Mouse (Mus musculus): Measurements from ENCODE around the gene Foxr1. TPM values are rescaled to one million over a fixed set of nuclear protein-coding genes. Genes with fewer than 3 reads are reported as not detected.
"Not testable (repeated sequence)": the region's sequence is repeated elsewhere in the genome, so short reads cannot be mapped to it uniquely, and the experiment has no call there.

The Foxr1 gene
- polyA plus RNA-seq, 1 experiment, result not detected

- Histone ChIP-seq H3K27me3 (ENCODE audit: control insufficient read depth) (peaks cover 48% of the 10 kb centered on the region), H3K4me3 (replicated peaks) (no peak overlapping the region), H3K36me3 (ENCODE audit: control insufficient read depth) (no peaks in the 10 kb centered on the region), H3K4me1 (ENCODE audit: control insufficient read depth) (no peaks in the 10 kb centered on the region; the same call in 1 of the 2 replicates), H3K9me3 (ENCODE audit: control insufficient read depth, low read length) (no peaks in the 10 kb centered on the region)
- TF ChIP-seq TAL1 (IDR thresholded peaks at IDR 0.05; ENCODE audit: low read length), result no peak
- TF ChIP-seq GATA1 (IDR thresholded peaks at IDR 0.05; ENCODE audit: low read length), result no peak
These were observed 16.3 kb upstream of the Foxr1 start for GRCm38 (mm10) chr9:44457035-44457742.

- Histone ChIP-seq H3K27me3 (ENCODE audit: control insufficient read depth) (peaks cover 48% of the 10 kb centered on the region), H3K9me3 (ENCODE audit: control insufficient read depth, low read length) (no peaks in the 10 kb centered on the region), H3K4me3 (replicated peaks) (no peak within 1 kb of the TSS), H3K4me1 (ENCODE audit: control insufficient read depth) (no peaks in the 10 kb centered on the region; the same call in 1 of the 2 replicates), H3K36me3 (ENCODE audit: control insufficient read depth) (no peaks in the 10 kb centered on the region)
- TF ChIP-seq GATA1 (IDR thresholded peaks at IDR 0.05; ENCODE audit: low read length), result no peak
- no peak for TF ChIP-seq TAL1 (IDR thresholded peaks at IDR 0.05; ENCODE audit: low read length)
These were observed 13.9 kb upstream of the Foxr1 start, which contains the start of gene Upk2 for GRCm38 (mm10) chr9:44454891-44455220. Upk2 (minus strand) TSS chr9:44454976.

GRCm38 (mm10) chr9:44454132-44454890 is 13.4 kb upstream of the Foxr1 start:
- H3K36me3 ChIP-seq (ENCODE audit: control insufficient read depth), result no peaks in the 10 kb centered on the region
- H3K4me1 ChIP-seq (ENCODE audit: control insufficient read depth), result no peaks in the 10 kb centered on the region; the same call in 1 of the 2 replicates
- no peaks in the 10 kb centered on the region for H3K9me3 ChIP-seq (ENCODE audit: control insufficient read depth, low read length)
- TF ChIP-seq TAL1 (IDR thresholded peaks at IDR 0.05; ENCODE audit: low read length) (no peak), GATA1 (IDR thresholded peaks at IDR 0.05; ENCODE audit: low read length) (no peak)
- peaks cover 48% of the 10 kb centered on the region for H3K27me3 ChIP-seq (ENCODE audit: control insufficient read depth)
- H3K4me3 ChIP-seq (replicated peaks), result no peak overlapping the region

- Histone ChIP-seq H3K4me1 (ENCODE audit: control insufficient read depth) (no peaks in the 10 kb centered on the region; the same call in 1 of the 2 replicates), H3K27me3 (ENCODE audit: control insufficient read depth) (peaks cover 26% of the 10 kb centered on the region), H3K36me3 (ENCODE audit: control insufficient read depth) (no peaks in the 10 kb centered on the region), H3K9me3 (ENCODE audit: control insufficient read depth, low read length) (no peaks in the 10 kb centered on the region), H3K4me3 (replicated peaks) (no peak overlapping the region)
- TF ChIP-seq GATA1 (IDR thresholded peaks at IDR 0.05; ENCODE audit: low read length) (no peak), TAL1 (IDR thresholded peaks at IDR 0.05; ENCODE audit: low read length) (no peak)
These were observed 9.5 kb upstream of the Foxr1 start for GRCm38 (mm10) chr9:44450387-44450786.

DNA sequence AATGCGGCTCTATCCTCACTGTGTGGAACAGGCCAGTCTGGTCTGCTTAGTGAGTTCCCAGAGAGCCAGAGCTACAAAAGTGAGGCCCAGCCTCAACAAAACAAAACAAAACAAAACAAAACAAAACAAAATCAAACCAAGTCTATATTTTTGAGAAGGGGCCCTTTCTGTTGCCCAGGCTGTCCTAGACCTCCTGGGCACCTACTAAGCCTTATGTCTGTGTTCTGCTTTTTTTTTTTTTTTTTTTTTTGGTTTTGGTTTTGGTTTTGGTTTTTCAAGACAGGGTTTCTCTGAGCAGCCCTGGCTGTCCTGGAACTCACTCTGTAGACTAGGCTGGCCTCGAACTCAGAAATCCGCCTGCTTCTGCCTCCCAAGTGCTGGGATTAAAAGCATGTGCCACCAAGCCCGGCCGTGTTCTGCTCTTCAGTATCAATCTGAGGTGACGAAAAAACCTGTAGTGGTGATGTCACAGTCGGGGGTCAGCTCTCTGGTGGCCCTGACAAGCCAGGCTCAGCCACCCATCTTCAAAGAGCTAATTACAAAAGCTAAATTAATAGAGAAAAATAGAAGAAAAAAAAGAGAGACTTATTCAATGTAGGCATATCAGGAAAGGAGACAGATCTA is 3.6 kb upstream of the Foxr1 start:
- not testable (repeated sequence) for H3K9me3 ChIP-seq (ENCODE audit: control insufficient read depth, low read length); H3K36me3 ChIP-seq (ENCODE audit: control insufficient read depth); H3K4me1 ChIP-seq (ENCODE audit: control insufficient read depth); H3K27me3 ChIP-seq (ENCODE audit: control insufficient read depth); H3K4me3 ChIP-seq (replicated peaks)

DNA sequence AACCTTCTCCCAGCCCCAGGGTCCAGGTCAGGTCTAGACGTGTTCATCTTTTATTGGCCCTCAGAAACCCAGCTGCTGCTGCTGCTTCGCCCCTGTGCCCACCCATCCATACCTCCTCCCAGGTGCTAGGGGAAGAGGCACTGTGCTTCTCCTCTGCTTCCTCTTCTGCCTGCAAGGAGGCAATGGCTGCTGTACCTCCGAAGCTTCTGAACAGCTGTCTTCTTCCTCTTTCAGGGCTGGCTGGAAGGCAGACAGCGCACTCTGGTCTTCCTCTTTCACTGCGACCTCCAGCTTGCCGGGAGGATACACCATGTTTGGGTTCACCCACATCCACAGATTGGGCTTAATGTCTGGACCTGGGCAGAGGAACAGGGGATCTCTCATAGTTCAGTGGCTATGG is 5.2 kb downstream of the Foxr1 start:
- H3K4me3 ChIP-seq (replicated peaks), result no peak overlapping the region
- TF ChIP-seq TAL1 (IDR thresholded peaks at IDR 0.05; ENCODE audit: low read length), result no peak
- TF ChIP-seq GATA1 (IDR thresholded peaks at IDR 0.05; ENCODE audit: low read length), result no peak
- no peaks in the 10 kb centered on the region for H3K36me3 ChIP-seq (ENCODE audit: control insufficient read depth)
- no peaks in the 10 kb centered on the region for H3K27me3 ChIP-seq (ENCODE audit: control insufficient read depth)
- H3K4me1 ChIP-seq (ENCODE audit: control insufficient read depth), result no peaks in the 10 kb centered on the region
- no peaks in the 10 kb centered on the region for H3K9me3 ChIP-seq (ENCODE audit: control insufficient read depth, low read length)

DNA sequence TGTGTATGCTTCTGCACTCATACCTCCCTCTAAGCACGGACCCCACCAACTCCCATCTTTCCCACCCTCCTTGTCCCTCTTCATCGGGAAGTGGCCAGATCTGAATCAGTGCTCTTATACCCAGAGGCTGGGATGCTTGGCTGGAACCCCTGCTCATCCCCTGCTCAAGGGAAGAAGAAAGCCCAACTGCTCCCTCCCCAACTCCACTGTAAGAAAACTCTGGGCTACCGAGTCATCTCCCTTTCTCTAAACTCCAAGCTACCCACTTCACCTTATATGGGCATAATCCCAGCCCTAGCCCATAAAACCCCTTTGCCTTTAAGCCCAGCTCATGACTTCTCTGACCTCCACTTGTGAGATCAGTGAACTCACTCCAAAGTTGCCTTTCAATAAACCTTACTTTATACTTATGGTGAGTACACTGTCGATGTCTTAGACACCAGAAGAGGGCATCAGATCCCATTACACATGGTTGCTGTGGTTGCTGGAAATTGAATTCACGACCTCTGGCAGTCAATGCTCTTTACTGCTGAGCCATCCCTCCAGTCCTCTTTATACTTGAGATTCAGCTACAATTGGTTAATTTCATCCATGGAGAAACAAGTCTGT is 8.3 kb downstream of the Foxr1 start:
- Histone ChIP-seq H3K36me3 (ENCODE audit: control insufficient read depth) (no peaks in the 10 kb centered on the region), H3K4me1 (ENCODE audit: control insufficient read depth) (no peaks in the 10 kb centered on the region), H3K27me3 (ENCODE audit: control insufficient read depth) (no peaks in the 10 kb centered on the region), H3K4me3 (replicated peaks) (no peak overlapping the region), H3K9me3 (ENCODE audit: control insufficient read depth, low read length) (no peaks in the 10 kb centered on the region)
- TF ChIP-seq GATA1 (IDR thresholded peaks at IDR 0.05; ENCODE audit: low read length) (no peak), TAL1 (IDR thresholded peaks at IDR 0.05; ENCODE audit: low read length) (no peak)

- TF ChIP-seq TAL1 (IDR thresholded peaks at IDR 0.05; ENCODE audit: low read length), result no peak
- no peak for TF ChIP-seq GATA1 (IDR thresholded peaks at IDR 0.05; ENCODE audit: low read length)
- no peaks in the 10 kb centered on the region for H3K9me3 ChIP-seq (ENCODE audit: control insufficient read depth, low read length)
- peaks cover 5% of the 10 kb centered on the region for H3K4me1 ChIP-seq (ENCODE audit: control insufficient read depth)
- H3K36me3 ChIP-seq (ENCODE audit: control insufficient read depth), result no peaks in the 10 kb centered on the region
- no peaks in the 10 kb centered on the region for H3K27me3 ChIP-seq (ENCODE audit: control insufficient read depth)
- no peak overlapping the region for H3K4me3 ChIP-seq (replicated peaks)
These were observed 17.4 kb downstream of the Foxr1 start for GRCm38 (mm10) chr9:44423576-44423975.

Measured in erythroblast, embryonic 14.5 days (primary cell).